Mouse (Mus musculus) adrenal gland, adult 18-20 months (tissue): ENCODE data around the gene 4933415F23Rik. TPM values are rescaled to one million over a fixed set of nuclear protein-coding genes. Genes with fewer than 3 reads are reported as not detected.
"Not testable (repeated sequence)": the region's sequence is repeated elsewhere in the genome, so short reads cannot be mapped to it uniquely, and the experiment has no call there.

Experiments used
- DNase-seq, 2 experiments: peaks; one replicate each; pipeline ENCODE4 v3.0.0; 2021 to 2022; ENCODE audit warnings: low spot score in 2 of 2
- long read RNA-seq, 2 experiments: library from polyadenylated mRNA; stranded (forward); transcript quantifications; one replicate each; pipeline ENCODE4 v2.0.0; 2021
- total RNA-seq, 2 experiments: library from RNA; stranded (reverse); gene quantifications; 1 replicate in 1 of 2; 2 replicates in 1 of 2; pipeline ENCODE4 v1.2.3; 2021

4933415F23Rik gene
- not detected for total RNA-seq
- long read RNA-seq, experiment 1, result 0 reads
- long read RNA-seq, experiment 2, result 0 reads

DNA sequence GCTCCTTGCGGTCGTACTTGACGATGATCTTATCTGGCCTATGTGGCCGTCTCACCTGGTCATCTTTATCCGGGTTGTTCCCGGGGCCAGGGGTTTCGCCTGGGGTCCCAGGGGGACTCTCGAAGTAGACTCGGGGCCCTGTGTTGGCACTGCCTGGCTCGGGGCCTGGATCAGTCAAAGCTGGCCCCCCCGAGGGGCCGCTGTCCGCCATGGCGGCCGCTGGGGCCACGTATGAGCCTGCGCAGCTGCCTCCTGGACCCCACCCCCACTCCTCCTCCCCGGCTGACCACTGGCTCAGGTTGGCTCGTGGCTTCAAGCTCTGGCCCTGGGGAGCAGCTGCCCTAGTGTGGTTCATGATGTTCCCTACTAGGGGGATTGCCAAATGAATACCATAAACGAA lies at the start of gene 4933415F23Rik:
4933415F23Rik (minus strand) TSS at position 233 of the 400 bp plus-strand sequence.
- no peak for DNase-seq

DNA sequence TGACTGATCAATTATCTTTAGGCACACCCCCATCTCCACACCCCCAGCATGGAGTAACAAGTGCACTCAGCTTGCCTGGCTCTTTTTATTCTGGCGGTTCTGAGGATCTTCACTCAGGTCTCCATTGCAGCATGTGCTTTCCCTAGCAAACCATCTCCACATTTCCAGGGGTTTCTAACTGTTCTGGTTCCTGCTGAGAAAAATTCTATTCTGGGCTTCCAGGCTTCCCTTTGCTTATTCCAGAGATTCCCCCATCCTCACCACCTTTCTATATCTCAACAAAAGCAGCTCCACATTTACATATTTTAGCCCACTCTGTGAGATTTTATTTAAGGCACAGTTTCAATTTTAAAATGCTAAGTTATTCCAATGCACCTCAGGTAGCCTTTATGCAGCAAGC lies 49.7 kb upstream of the 4933415F23Rik start:
- no peak for DNase-seq

DNA sequence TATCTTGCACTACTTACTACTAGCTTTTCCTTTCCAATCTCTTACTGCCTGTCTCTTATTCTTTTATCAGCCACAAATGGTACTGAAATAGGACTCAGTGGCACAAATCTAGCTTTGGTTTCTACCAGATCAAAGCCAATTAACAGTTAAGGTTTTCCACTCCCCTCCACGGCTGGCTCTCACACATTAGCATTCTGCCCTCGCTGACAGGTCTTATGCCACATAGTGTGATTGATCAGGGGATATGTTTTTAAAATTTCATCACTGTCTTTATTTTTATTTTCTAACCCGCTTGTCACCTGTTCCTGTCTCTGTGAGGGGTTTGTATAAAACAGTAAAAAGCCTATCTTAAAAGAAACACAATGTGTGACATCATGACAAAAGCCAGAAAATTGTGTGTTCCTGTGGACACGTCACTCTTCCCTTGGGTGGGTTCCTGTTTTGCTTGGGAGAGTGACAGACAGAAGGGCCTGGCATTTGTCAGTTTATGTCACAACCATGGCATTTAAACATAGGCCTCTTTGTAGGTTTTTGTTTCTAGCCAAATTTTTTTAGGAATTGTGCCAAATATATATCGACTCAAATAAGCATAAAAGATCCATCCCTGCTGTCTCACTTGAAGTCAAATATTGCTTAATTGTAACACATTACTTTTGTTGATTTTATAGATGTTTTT lies 44.3 kb upstream of the 4933415F23Rik start:
- no peak for DNase-seq

DNA sequence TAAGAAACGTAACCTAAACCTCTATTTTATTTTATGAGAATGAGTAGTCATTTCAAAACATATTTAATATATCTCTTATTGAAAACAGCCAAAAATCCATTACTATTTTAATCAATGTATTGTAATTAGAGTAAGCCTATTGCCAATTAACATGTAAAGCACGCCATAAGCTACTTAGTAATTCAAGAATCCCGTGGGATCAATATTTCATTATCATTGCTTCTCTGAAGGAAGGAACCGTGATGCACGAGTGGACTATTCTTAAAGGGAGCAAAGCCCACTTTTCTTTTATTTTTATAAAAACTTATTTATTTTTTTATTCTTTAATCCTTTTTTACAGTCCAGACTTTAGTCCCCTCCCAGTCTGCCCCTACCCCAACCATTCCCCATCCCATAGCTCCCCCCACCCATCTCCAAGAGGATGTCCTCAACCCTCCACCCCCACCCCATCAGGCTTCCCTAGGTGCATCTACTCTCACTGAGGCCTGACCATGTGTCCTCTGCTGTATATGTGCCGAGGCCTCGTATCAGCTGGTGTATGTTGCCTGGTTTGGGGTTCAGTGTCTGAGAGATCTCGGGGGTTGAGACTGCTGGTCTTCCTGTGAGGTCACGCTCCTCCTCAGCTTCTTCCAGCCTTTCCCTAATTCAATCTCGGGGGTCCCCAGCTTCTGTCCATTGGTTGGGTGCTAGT lies 39.2 kb upstream of the 4933415F23Rik start:
- no peak for DNase-seq

DNA sequence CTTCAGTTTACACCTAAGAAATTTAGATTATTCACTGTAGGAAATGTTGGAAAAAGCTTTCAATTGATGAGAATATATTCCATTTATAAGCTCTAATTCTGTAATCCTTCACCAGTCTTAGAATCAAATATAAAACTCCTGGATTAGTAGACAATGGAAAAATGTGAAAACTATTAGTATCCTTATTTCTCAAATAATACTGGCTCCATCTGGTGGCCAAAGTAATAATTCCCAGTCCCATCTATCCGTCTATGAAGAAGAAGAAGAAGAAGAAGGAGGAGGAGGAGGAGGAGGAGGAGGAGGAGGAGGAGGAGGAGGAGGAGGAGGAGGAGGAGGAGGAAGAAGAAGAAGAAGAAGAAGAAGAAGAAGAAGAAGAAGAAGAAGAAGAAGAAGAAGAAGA lies 38.5 kb upstream of the 4933415F23Rik start:
- not testable (repeated sequence) for DNase-seq

DNA sequence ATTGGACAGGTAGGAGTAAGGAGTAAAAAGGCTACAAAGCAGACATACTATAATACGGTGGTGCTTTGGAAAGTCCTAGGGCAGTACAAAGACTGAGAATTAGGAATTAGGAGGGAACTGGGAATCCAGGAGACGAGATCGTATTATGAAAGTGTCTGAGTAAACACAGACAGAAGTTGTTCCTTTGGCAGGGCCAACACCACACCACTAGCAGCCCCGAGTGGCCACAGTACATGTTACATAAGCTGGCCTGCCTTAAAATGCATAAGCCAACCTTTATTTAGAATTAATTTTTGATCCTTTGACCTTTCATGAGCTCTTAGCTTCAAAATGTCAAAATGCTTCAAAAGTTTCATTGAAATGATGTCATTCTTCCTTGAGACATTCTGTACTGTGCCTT lies 18.8 kb upstream of the 4933415F23Rik start:
- no peak for DNase-seq

DNA sequence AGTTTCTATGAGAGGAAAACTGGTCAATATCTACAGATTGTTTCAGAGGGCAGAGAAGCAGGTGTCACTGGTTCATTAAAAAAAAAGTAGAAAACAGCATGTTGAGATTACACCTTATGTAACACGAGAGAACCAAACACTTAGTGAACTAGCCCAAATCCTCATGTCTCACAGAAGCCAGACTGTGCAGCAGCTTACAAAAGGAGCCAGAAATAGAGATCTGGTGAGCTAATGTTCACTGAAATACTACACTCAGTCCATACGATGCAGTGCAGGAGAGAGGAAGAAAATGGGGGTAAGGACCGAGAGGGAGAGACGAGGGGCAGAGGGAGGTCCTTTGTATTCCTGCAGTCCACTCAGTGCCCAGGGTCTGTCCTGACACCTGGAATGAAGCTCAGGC lies 17.4 kb upstream of the 4933415F23Rik start:
- no peak for DNase-seq

DNA sequence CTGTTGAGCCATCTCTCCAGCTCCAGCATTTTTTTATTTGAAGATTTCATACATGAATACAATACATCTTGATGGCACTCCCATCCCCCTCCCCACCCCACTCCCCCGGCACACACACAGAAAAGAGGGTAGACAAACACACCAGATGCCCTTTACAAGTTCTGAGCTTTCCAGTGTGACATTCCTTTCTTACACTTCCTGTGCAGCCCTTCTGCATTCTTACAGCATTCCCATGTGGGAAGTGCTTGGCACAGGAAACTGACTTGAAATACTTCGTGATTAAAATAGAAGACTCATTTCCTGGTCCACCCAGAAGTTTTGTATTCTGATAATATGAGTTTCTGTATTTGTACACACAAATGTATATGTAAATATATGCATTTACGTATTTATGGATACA lies 15.4 kb upstream of the 4933415F23Rik start:
- no peak for DNase-seq

DNA sequence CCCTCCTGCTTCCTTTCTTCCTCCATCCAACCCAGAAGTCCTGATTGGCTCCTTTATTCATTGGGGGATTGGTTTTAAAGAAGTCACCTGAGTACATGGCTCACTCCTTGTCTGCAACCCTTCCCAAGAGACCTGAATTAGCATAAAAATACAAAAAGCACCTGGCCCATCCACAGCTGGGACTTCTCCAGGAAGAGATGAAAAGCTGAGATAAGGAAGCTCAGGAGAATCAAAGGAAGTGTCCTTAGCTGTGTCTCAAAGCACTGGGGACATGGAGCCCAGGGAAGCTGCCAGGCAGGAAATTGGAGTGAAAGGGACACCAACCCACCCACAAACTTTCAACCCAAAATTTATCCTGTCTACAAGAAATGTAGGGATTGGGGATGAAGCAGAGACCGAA lies 7.1 kb upstream of the 4933415F23Rik start:
- no peak for DNase-seq

DNA sequence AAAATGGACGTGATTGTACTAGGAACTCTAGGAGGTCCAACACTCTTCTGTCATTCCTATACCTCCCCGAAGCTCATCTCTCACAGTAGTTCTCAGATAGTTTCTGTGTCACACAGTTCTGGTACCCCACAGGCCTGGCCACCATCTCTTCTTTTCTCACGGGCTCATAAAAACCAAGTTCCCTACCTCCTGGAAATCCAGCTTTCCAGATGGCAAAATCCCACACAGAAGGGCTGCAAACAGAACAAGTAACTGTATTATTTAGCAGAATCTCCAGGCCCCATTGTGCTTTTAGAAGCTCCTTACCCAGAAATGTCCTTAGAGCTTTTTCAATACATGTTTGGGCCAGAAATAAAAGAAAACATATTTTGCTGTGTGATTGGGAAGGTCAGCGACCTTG lies 828 bp upstream of the 4933415F23Rik start:
- no peak for DNase-seq

DNA sequence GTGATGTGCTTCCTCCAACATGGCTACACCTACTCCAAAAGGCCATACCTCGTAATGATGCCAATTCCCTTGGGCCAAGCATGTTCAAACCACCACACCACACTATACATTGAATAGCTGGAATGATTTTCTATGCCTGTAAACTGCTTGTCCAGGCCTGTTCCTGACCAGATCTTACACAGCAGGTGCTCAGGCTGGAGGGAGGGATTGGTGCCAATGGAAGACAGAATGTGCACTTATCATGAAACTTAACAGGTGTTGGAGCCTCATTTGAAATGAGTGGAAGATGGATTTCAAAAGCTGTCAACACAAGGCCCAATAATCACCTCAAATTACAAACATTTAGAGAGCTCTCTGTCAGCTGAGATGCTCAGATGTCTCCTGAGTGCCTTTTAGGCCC lies 2.3 kb downstream of the 4933415F23Rik start:
- no peak for DNase-seq

DNA sequence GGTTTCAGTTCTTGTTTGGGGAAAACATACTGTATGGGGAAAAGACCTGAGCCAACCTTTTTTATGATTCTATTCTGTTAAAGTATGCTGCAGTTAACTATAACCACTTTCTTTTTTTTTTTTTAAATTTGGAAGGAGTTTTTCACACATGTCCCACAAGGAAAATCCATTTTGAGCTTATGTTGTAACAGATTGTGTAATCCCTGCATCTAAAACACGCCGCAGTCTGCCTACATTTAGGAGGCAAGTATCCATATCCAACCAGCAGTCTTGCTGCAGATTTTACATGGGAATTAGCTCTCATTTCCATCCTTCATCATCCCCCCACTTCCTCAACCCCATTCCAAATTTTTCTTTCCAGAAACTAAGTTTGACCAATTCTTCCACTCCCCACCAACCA lies 3.6 kb downstream of the 4933415F23Rik start:
- DNase-seq, result no peak

DNA sequence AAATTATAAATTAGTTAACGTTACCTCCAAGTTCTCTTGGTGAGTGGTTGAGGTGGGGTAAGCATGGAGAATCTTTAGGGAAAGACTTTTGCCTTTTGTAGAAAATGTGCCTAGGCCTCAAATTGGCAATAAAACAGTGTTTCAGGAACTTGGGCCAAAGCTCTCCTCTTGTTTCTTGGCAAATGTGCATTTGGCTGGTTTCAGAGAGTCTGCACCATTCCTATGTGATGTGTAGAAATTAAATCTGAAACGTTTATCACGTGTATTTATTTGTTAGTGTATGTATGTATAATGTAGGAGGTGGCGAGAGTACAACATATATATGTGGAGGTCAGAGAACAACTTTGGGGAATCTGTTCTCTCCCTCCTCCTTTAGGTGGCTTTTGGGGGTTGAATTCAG lies 4.1 kb downstream of the 4933415F23Rik start:
- DNase-seq, result no peak

DNA sequence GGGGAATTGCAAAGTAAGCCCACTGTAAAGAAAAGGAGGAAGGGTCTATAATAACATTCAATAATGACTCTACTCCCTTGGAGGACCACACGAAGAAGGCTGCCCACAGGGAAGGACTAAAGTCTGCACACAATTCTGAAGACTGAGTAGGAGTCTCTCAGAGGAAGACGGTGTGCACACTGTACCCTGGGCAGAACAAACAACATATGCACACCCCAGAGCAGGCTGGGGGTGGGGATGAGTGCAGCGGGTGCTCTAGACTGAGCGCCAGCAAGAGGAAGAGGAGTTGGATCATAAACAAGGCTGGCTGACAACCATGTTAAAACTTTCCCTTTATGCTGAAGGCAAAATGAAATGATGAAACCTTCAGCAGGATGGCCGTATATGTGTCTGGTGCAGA lies 34.3 kb downstream of the 4933415F23Rik start:
- DNase-seq, result no peak

DNA sequence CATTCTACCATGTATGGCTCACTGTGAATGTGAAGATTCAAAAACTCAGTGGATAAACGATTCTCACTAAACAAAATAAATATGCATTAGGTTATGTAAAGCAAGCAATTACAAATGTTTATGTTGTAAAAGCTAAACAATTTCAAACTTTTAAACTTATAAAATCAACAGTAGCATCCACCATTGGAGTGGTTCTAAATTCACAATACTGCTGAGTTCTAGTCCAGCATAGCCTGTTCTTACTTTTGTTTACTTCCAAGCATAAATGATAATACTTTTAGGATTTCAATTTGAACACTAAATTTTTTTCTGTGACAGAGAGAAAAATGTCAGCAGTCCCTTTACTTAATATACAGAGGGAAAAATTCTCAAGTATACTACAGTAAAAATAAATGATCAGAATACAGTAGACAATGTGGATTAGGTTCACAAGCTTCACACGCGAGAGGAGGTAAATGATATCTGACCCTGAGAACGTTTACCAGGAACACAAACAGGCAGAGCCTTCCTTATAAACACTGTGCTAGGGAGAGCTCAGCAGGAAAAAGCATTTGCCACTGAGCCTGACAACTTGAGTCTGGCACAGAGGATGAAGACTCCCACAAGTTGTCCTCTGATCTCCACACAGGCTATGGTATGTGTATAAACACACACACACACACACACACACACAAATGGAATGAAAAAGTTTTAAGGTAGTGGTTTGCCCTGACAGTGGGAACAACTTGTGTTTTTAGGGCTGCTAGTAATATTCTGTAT lies 37.2 kb downstream of the 4933415F23Rik start:
- no peak for DNase-seq

DNA sequence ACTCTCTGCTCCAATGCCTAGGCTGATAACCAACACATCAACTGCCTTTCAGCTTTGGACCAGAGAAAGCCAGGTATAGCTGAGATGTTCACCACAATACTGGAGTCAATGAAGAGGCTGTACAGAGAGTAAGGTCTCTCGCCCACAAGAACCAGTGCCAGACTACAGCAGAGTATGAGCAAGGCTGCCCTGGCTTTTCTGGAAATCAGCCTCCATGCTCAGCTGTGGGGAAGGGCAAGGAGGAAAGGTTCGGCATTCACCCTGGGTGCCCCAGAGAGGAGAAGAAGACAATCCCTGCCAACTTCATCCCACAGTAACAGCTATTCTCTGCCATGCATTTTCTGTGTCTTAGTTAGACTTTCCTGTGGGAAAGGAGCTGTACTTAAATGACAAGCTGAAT lies 38.1 kb downstream of the 4933415F23Rik start:
- no peak for DNase-seq

DNA sequence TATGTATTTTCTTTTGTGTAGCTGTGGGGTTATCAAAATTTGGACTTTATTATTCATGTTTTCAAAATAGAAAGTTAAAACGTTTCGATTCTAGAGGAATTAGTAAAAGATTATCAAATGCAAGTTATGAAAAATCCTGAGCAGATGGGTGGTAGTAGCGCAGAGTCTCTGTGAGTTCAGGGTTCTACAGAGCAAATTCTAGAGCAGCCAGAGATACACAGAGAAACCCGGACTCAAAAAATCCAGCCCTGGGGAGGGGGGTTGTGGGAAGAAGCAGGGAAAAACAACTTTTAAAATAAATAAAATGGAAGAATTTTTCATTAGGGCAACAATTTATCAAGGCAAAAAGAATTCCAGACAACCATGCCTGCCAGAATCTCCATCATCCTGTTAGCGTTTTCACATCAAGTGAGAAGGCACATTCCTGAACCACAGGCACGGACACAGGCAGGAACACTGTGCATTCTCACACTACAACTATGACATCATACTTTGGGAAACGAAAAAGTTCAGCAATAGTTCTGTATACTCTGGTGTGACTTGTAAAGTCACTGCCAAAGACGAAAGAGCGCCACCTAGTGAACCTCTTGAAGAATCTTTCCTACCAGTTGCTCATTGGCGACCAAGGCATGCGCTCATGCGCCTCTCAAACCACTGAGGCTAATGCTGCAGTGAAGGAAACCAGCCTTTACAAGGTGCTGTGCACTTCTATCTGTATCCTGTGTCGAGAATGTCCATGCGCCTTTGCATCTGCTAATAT lies 40.3 kb downstream of the 4933415F23Rik start:
- peak in 1 of 2 experiments; percentile 23 for DNase-seq

DNA sequence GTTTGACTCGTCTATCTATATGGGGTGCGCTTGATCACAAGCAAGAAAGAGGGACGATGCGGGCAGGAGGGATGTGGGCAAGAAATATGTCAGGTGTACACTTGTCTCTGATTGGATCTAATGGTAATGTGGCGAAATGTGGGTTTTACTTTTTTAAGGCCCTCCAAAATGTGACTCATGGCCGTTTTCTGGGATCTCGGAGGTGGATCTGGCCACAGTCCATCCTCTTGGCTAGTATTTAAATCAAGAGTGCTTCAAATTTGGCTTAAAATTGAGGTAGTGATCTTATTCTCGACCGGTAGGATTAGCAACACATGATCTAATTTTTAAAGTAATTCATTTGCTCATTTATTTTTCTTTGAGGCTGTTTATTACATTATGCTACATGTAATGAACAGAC lies 42.0 kb downstream of the 4933415F23Rik start:
- no peak for DNase-seq
